Mouse (Mus musculus) neural tube, embryonic 14.5 days (tissue): ENCODE data around the gene Dennd1a. TPM values are rescaled to one million over a fixed set of nuclear protein-coding genes. Genes with fewer than 3 reads are reported as not detected.

Experiments
- ATAC-seq: fragments of 200-750 bp; cut with Nextera tagmentation; 2 replicates; pipeline ENCODE4 v1.8.0; 2017; ENCODE audit warnings: low read depth, mild to moderate bottlenecking, moderate TSS enrichment, moderate library complexity
- H3K27ac ChIP-seq: fragments of 300-500 bp; sonication (generic); 2 replicates; pipeline ENCODE4 v1.5.1; 2014; ENCODE audit warnings: low read depth, mild to moderate bottlenecking, control low read depth, low read length, moderate library complexity, mixed read lengths
- H3K27me3 ChIP-seq: fragments of 300-500 bp; sonication (generic); 2 replicates; pipeline ENCODE4 v1.6.1; 2014; ENCODE audit warnings: low read length; ENCODE audit not compliant: control insufficient read depth, insufficient read depth
- H3K36me3 ChIP-seq: fragments of 300-500 bp; sonication (generic); 2 replicates; pipeline ENCODE4 v1.6.1; 2014; ENCODE audit warnings: low read length, mixed read lengths; ENCODE audit not compliant: control insufficient read depth, insufficient read depth
- H3K4me1 ChIP-seq: fragments of 300-500 bp; sonication (generic); 2 replicates; pipeline ENCODE4 v1.6.1; 2014; ENCODE audit warnings: low read length; ENCODE audit not compliant: control insufficient read depth, insufficient read depth
- H3K4me2 ChIP-seq: fragments of 300-500 bp; sonication (generic); 2 replicates; pipeline ENCODE4 v1.6.1; 2014; ENCODE audit warnings: mild to moderate bottlenecking, low read depth, low read length, control low read depth
- H3K4me3 ChIP-seq: fragments of 300-500 bp; sonication (generic); 2 replicates; pipeline ENCODE4 v1.5.1; 2014; ENCODE audit warnings: low read depth, low read length, control low read depth, mixed read lengths
- H3K9ac ChIP-seq: fragments of 300-500 bp; sonication (generic); replicated peaks from 2 replicates; pipeline ENCODE4 v1.6.1; 2014; ENCODE audit warnings: low read depth, mild to moderate bottlenecking, control low read depth, low read length, mixed read lengths
- H3K9me3 ChIP-seq: fragments of 300-500 bp; sonication (generic); 2 replicates; pipeline ENCODE4 v1.6.1; 2016; ENCODE audit warnings: low read length; ENCODE audit not compliant: control insufficient read depth
- WGBS: fragments of 180-500 bp; shearing (Covaris S2); extraction: QIAGEN DNeasy Blood & Tissue Kit; methylation state at CpG from one replicate; pipeline ENCODE4 v1.1.7; 2014; 5-methylcytosine and 5-hydroxymethylcytosine counted together
- polyA plus RNA-seq: library from polyadenylated mRNA; unstranded; fragments of >200 nt; fragmentation: Nextera tagmentation; extraction: Ambion mirVana; gene quantifications from 2 replicates; pipeline ENCODE4 v1.2.1, GENCODE M21; 2014

The Dennd1a gene
- polyA plus RNA-seq, 1 experiment from 2014 or later, result 17.8 TPM

DNA sequence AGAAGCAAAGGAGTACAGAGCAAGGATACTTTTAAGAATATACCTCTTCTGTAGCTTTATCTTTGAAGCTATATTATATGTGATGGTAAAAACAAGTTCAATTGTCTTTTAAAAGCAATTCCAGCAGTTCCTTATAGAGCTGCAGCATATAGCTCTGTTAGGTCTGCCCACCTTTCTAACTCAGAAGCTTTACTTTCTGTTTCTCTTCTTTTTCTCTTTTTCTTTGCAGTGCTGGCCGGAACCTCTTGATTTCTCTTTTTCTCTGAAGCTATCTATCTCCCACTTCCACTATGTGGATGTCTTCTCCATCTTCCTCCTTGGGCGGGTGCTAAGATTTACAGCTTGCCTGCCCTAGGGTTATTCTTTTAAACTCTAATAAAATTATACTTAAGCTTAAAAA lies 12.2 kb downstream of the Dennd1a start:
- Histone ChIP-seq H3K4me3 (no peak overlapping the region), H3K9ac (no peak overlapping the region), H3K9me3 (no peaks in the 10 kb centered on the region), H3K4me1 (no peaks in the 10 kb centered on the region), H3K27me3 (no peaks in the 10 kb centered on the region), H3K4me2 (no peak overlapping the region), H3K27ac (no peak overlapping the region), H3K36me3 (no peaks in the 10 kb centered on the region)
- WGBS, result 79% methylated on average over 2 of the region's 2 CpGs
- ATAC-seq, result no peak

DNA sequence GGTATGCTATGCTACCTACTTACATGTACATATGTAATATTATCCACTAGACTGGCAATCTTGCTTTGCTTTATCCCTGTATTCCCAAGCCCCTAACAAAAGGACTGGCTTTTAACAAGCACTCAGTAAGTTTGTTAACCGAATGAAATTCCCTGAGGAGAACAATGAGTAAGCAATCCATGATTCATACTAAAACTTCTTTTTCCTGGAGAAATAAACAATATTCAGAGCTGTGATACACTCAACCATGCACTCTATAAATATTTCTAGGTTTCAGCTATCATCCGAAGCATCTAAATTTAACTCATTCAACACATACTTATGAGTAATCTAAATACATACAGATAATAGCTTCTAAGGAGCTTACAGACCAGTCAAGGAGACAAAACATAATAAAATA lies 23.5 kb downstream of the Dennd1a start:
- H3K4me2 ChIP-seq, result no peak overlapping the region
- no peak for ATAC-seq
- H3K9me3 ChIP-seq, result no peaks in the 10 kb centered on the region
- H3K9ac ChIP-seq, result no peak overlapping the region
- no peak overlapping the region for H3K4me3 ChIP-seq
- 84% methylated on average over 2 of the region's 2 CpGs for WGBS
- H3K36me3 ChIP-seq, result no peaks in the 10 kb centered on the region
- H3K27me3 ChIP-seq, result no peaks in the 10 kb centered on the region
- H3K4me1 ChIP-seq, result no peaks in the 10 kb centered on the region
- H3K27ac ChIP-seq, result no peak overlapping the region

DNA sequence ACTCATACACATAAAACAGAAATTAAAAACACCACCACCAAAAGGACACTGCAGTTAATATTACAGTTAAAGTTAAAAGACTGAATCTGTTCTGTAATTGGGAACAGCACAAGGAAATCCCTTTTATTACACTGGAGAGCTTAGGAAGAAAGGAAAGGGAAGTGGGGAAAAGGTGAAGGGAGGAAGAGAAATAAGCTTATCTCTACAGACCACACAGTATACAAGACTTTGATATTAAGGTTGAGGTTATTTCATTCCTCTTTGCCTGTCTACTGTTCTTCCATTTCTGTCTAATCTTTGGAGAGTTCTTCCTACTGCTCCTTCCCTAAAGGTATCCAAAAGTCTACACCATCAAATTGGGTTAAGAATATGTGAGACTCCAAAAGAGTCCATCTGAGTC lies 28.1 kb downstream of the Dennd1a start:
- no peaks in the 10 kb centered on the region for H3K4me1 ChIP-seq
- no peak overlapping the region for H3K4me2 ChIP-seq
- no peak overlapping the region for H3K9ac ChIP-seq
- no peaks in the 10 kb centered on the region for H3K27me3 ChIP-seq
- H3K9me3 ChIP-seq, result no peaks in the 10 kb centered on the region
- H3K4me3 ChIP-seq, result no peak overlapping the region
- H3K36me3 ChIP-seq, result no peaks in the 10 kb centered on the region
- ATAC-seq, result no peak
- no peak overlapping the region for H3K27ac ChIP-seq

DNA sequence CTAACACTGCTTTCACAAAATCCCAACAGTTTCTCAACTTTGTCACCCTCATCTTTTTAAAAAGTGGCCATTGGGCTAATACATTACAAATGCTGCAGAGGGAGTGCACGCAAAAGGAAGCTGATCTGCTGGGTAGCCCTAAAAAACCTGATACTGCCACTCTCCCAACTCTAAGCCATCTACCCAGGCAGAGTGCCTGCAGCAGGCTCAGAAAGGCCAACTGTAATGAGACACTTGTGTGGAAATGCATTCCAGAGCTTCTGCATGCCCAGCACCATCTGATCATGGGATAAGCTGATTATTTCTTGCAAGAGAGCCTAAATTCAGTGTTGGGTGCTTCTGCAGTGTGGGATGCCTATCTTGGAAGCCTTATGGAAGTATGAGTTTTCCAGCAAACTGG lies 49.6 kb downstream of the Dennd1a start:
- 96% methylated on average over 1 of the region's 1 CpGs for WGBS
- no peak overlapping the region for H3K4me2 ChIP-seq
- no peaks in the 10 kb centered on the region for H3K27me3 ChIP-seq

DNA sequence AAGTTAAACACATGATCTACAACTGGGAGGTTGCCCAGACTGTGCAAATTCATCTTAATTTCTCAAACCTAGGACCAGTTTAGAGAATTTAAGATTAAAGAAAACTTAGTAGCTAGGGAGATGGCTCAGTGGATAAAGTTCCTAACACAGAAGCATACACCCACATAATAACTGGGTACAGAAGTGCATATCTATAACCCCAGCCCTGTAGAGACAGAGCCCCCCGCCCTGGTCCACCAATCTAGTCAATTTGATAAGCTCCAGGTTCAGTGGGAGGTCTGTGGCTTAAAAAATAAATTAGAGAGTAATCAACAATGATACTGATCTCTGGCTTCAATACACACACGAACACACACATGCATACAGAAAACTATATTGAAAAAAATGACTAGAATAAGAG lies 51.6 kb downstream of the Dennd1a start:
- Histone ChIP-seq H3K27ac (no peak overlapping the region), H3K36me3 (no peaks in the 10 kb centered on the region), H3K9ac (no peak overlapping the region), H3K9me3 (no peaks in the 10 kb centered on the region), H3K4me1 (no peaks in the 10 kb centered on the region), H3K4me2 (no peak overlapping the region), H3K4me3 (no peak overlapping the region), H3K27me3 (no peaks in the 10 kb centered on the region)
- no peak for ATAC-seq
- WGBS, result 88% methylated on average over 2 of the region's 2 CpGs

More for the DNA sequence above, 49.6 kb downstream of the Dennd1a start:
- H3K27ac ChIP-seq, result no peak overlapping the region
- H3K9me3 ChIP-seq, result no peaks in the 10 kb centered on the region
- H3K36me3 ChIP-seq, result no peaks in the 10 kb centered on the region
- no peak overlapping the region for H3K4me3 ChIP-seq
- no peaks in the 10 kb centered on the region for H3K4me1 ChIP-seq
- no peak for ATAC-seq
- H3K9ac ChIP-seq, result no peak overlapping the region

DNA sequence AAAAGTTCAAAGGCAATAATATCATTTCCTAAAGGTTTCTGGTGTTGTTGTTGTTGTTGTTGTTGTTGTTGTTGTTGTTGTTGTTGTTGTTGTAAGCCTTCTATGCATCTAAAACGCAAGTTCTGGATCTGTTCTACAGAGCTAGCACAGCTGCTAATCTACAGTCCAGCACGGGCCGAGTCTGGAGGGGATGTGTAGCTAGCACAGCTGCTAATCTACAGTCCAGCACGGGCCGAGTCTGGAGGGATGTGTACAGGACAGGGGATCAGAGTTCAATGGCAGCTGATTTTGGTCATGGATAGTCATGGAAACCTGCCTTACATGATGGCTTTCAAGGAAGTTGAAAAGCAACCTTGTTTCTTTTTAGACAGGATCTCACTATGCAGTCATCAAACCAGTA lies 57.3 kb downstream of the Dennd1a start:
- Histone ChIP-seq H3K4me1 (no peaks in the 10 kb centered on the region), H3K4me3 (no peak overlapping the region), H3K27me3 (no peaks in the 10 kb centered on the region)

DNA sequence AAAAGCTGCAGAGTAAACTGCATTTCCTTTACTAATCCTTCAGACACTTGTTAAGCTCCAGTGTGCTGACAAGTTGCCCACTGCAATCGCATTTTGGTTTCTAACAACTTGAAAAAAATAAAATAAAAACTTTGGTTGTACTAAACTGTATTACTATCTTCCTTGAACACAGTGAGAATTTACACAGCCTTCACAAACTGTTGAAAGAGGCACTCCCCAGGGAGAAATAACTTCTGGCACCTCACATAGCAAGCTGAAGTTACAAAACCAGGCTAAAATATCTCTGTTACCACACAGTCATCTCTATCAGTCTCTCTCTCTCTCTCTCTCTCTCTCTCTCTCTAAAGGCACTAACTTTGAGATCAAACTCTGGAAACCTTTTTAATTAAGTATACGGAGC lies 63.4 kb downstream of the Dennd1a start:
- H3K9me3 ChIP-seq, result no peaks in the 10 kb centered on the region
- H3K36me3 ChIP-seq, result no peaks in the 10 kb centered on the region
- no peaks in the 10 kb centered on the region for H3K4me1 ChIP-seq
- H3K4me3 ChIP-seq, result no peak overlapping the region
- H3K27ac ChIP-seq, result no peak overlapping the region
- H3K9ac ChIP-seq, result no peak overlapping the region
- no peak overlapping the region for H3K4me2 ChIP-seq
- WGBS, result 25% methylated on average over 2 of the region's 2 CpGs
- peaks cover 8% of the 10 kb centered on the region for H3K27me3 ChIP-seq
- no peak for ATAC-seq

More for the DNA sequence above, 57.3 kb downstream of the Dennd1a start:
- no peak overlapping the region for H3K9ac ChIP-seq
- H3K36me3 ChIP-seq, result no peaks in the 10 kb centered on the region
- no peaks in the 10 kb centered on the region for H3K9me3 ChIP-seq
- no peak overlapping the region for H3K4me2 ChIP-seq
- no peak for ATAC-seq
- 92% methylated on average over 5 of the region's 5 CpGs for WGBS
- H3K27ac ChIP-seq, result no peak overlapping the region

DNA sequence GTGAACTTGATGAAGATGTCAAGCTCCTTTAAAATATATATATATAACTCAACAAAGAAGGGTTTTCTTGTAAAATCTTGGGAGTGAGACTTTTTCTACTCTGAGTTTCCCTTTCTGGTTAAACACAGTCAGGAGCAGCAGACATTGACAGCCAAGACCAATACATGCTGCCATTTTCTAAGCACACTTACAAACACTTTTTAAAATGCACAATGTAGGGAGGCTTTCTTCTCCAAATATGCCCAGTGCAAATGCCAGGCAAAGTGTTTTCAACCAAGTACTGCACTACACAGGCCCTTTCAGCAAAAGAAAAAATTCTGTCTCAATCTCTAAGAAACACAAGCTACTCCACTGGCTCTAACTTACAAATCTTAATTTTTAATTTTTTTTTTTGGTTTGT lies 65.7 kb downstream of the Dennd1a start:
- Histone ChIP-seq H3K4me2 (no peak overlapping the region), H3K27ac (no peak overlapping the region), H3K27me3 (peaks cover 8% of the 10 kb centered on the region), H3K4me1 (no peaks in the 10 kb centered on the region), H3K4me3 (no peak overlapping the region), H3K9me3 (no peaks in the 10 kb centered on the region), H3K9ac (no peak overlapping the region), H3K36me3 (no peaks in the 10 kb centered on the region)
- no peak for ATAC-seq

DNA sequence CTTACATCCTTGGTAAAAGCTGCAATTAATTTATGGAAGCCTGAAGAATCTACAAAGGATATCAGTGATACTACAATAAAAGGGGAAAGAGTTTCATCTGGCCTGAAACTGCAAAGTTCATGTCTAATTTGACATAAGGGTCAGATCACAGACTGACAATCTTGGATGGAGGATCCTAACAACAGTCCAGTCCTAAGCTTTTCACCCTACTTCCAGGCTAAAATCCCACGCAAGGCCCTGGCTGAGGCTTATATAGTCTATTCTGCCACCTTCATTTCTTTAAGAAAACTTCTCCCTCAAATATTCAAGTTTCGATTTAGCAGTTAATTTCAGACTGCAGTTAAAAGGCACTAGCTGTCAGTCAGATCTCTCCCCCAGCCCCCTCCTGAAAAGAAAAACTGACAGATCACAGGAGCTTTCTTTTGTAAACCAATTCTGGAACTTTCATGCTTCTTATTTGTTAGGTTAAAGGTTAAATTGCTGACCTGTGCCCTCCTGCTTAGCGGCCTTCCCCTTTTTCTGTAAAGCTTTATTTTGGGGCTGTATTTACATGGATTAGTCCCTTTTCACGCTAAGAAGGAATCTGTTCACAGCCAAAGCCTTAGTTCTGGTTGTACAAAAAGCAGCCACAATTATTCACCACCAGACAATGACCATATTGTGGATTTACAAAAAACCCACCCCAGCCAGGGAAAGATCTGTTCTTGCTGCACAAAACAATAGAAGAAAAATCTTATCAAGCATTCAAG lies 66.3 kb downstream of the Dennd1a start:
- H3K9ac ChIP-seq, result no peak overlapping the region
- H3K36me3 ChIP-seq, result no peaks in the 10 kb centered on the region
- H3K27ac ChIP-seq, result no peak overlapping the region
- H3K4me1 ChIP-seq, result no peaks in the 10 kb centered on the region
- peaks cover 8% of the 10 kb centered on the region for H3K27me3 ChIP-seq
- H3K9me3 ChIP-seq, result no peaks in the 10 kb centered on the region
- H3K4me3 ChIP-seq, result no peak overlapping the region
- no peak for ATAC-seq
- 8% methylated on average over 4 of the region's 4 CpGs for WGBS
- H3K4me2 ChIP-seq, result no peak overlapping the region
